Mouse (Mus musculus): ENCODE results near the gene 4921536K21Rik. TPM values are rescaled to one million over a fixed set of nuclear protein-coding genes. Genes with fewer than 3 reads are reported as not detected.

The 4921536K21Rik gene
- polyA plus RNA-seq, 1 experiment from 2014 or later: not detected

- Histone ChIP-seq H3K4me3 (ENCODE audit: control insufficient read depth in 1 of 2, insufficient read depth in 1 of 2, low read depth in 1 of 2, low read length in 2 of 2) (peak overlapping the region in 1 of 2 experiments; percentile 57; a peak in 1 of 4 replicates), H3K36me3 (ENCODE audit: control insufficient read depth, insufficient read depth, low read length) (peaks cover 18% of the 10 kb centered on the region), H3K9ac (ENCODE audit: low read length) (no peak overlapping the region), H3K9me3 (ENCODE audit: control insufficient read depth, low read length) (no peaks in the 10 kb centered on the region), H3K27me3 (ENCODE audit: control insufficient read depth, insufficient read depth, low read length) (no peaks in the 10 kb centered on the region), H3K27ac (replicated peaks in 1 of 2; ENCODE audit: control insufficient read depth in 1 of 2, insufficient read depth in 1 of 2, low read depth in 2 of 2, low read length in 2 of 2) (no peak overlapping the region), H3K4me1 (ENCODE audit: control insufficient read depth in 2 of 2, insufficient read depth in 2 of 2, low read length in 2 of 2) (peaks cover 4 to 10% of the 10 kb centered on the region in 2 experiments; a peak in 2 of 4 replicates), H3K4me2 (ENCODE audit: low read length) (peak overlapping the region; percentile 96)
- 78% methylated on average over 6 of the region's 6 CpGs for WGBS
- no peak for ATAC-seq (ENCODE audit: insufficient number of reproducible peaks, insufficient read depth, low FRiP score, low read depth)
Measured at GRCm38 (mm10) chr11:3893970-3894369, 928 bp downstream of the 4921536K21Rik start.

GRCm38 (mm10) chr11:3887331-3887730 lies 7.6 kb downstream of the 4921536K21Rik start:
- 61% methylated on average over 5 of the region's 5 CpGs for WGBS
- peak; percentile 55; the same call in 1 of the 2 replicates for ATAC-seq (ENCODE audit: insufficient number of reproducible peaks, insufficient read depth, low FRiP score, low read depth)
- Histone ChIP-seq H3K27ac (replicated peaks in 1 of 2; ENCODE audit: control insufficient read depth in 1 of 2, insufficient read depth in 1 of 2, low read depth in 2 of 2, low read length in 2 of 2) (no peak overlapping the region), H3K4me3 (ENCODE audit: control insufficient read depth in 1 of 2, insufficient read depth in 1 of 2, low read depth in 1 of 2, low read length in 2 of 2) (no peak overlapping the region), H3K27me3 (ENCODE audit: control insufficient read depth, insufficient read depth, low read length) (no peaks in the 10 kb centered on the region), H3K4me2 (ENCODE audit: low read length) (no peak overlapping the region), H3K36me3 (ENCODE audit: control insufficient read depth, insufficient read depth, low read length) (no peaks in the 10 kb centered on the region), H3K4me1 (ENCODE audit: control insufficient read depth in 2 of 2, insufficient read depth in 2 of 2, low read length in 2 of 2) (no peaks in the 10 kb centered on the region), H3K9me3 (ENCODE audit: control insufficient read depth, low read length) (no peaks in the 10 kb centered on the region), H3K9ac (ENCODE audit: low read length) (no peak overlapping the region)

- Histone ChIP-seq H3K27me3 (ENCODE audit: control insufficient read depth, insufficient read depth, low read length) (no peaks in the 10 kb centered on the region), H3K4me2 (ENCODE audit: low read length) (no peak overlapping the region), H3K9ac (ENCODE audit: low read length) (no peak overlapping the region), H3K27ac (replicated peaks in 1 of 2; ENCODE audit: control insufficient read depth in 1 of 2, insufficient read depth in 1 of 2, low read depth in 2 of 2, low read length in 2 of 2) (no peak overlapping the region), H3K4me3 (ENCODE audit: control insufficient read depth in 1 of 2, insufficient read depth in 1 of 2, low read depth in 1 of 2, low read length in 2 of 2) (no peak overlapping the region), H3K4me1 (ENCODE audit: control insufficient read depth in 2 of 2, insufficient read depth in 2 of 2, low read length in 2 of 2) (no peaks in the 10 kb centered on the region), H3K36me3 (ENCODE audit: control insufficient read depth, insufficient read depth, low read length) (no peaks in the 10 kb centered on the region), H3K9me3 (ENCODE audit: control insufficient read depth, low read length) (no peaks in the 10 kb centered on the region)
- no peak for ATAC-seq (ENCODE audit: insufficient number of reproducible peaks, insufficient read depth, low FRiP score, low read depth)
- WGBS: 84% methylated on average over 3 of the region's 3 CpGs
Measured at GRCm38 (mm10) chr11:3883711-3884110, 11.2 kb downstream of the 4921536K21Rik start.

GRCm38 (mm10) chr11:3879836-3880235 lies 15.1 kb downstream of the 4921536K21Rik start:
- Histone ChIP-seq H3K9me3 (ENCODE audit: control insufficient read depth, low read length) (no peaks in the 10 kb centered on the region), H3K36me3 (ENCODE audit: control insufficient read depth, insufficient read depth, low read length) (no peaks in the 10 kb centered on the region), H3K4me1 (ENCODE audit: control insufficient read depth in 2 of 2, insufficient read depth in 2 of 2, low read length in 2 of 2) (no peaks in the 10 kb centered on the region), H3K27ac (replicated peaks in 1 of 2; ENCODE audit: control insufficient read depth in 1 of 2, insufficient read depth in 1 of 2, low read depth in 2 of 2, low read length in 2 of 2) (no peak overlapping the region), H3K9ac (ENCODE audit: low read length) (no peak overlapping the region), H3K27me3 (ENCODE audit: control insufficient read depth, insufficient read depth, low read length) (no peaks in the 10 kb centered on the region), H3K4me3 (ENCODE audit: control insufficient read depth in 1 of 2, insufficient read depth in 1 of 2, low read depth in 1 of 2, low read length in 2 of 2) (no peak overlapping the region), H3K4me2 (ENCODE audit: low read length) (no peak overlapping the region)
- 38% methylated on average over 2 of the region's 2 CpGs for WGBS
- no peak for ATAC-seq (ENCODE audit: insufficient number of reproducible peaks, insufficient read depth, low FRiP score, low read depth)

- Histone ChIP-seq H3K27ac (replicated peaks in 1 of 2; ENCODE audit: control insufficient read depth in 1 of 2, insufficient read depth in 1 of 2, low read depth in 2 of 2, low read length in 2 of 2) (no peak overlapping the region), H3K4me1 (ENCODE audit: control insufficient read depth in 2 of 2, insufficient read depth in 2 of 2, low read length in 2 of 2) (no peaks in the 10 kb centered on the region), H3K27me3 (ENCODE audit: control insufficient read depth, insufficient read depth, low read length) (no peaks in the 10 kb centered on the region), H3K36me3 (ENCODE audit: control insufficient read depth, insufficient read depth, low read length) (no peaks in the 10 kb centered on the region), H3K4me2 (ENCODE audit: low read length) (no peak overlapping the region), H3K9ac (ENCODE audit: low read length) (no peak overlapping the region), H3K4me3 (ENCODE audit: control insufficient read depth in 1 of 2, insufficient read depth in 1 of 2, low read depth in 1 of 2, low read length in 2 of 2) (no peak overlapping the region), H3K9me3 (ENCODE audit: control insufficient read depth, low read length) (no peaks in the 10 kb centered on the region)
- 63% methylated on average over 7 of the region's 7 CpGs for WGBS
- no peak for ATAC-seq (ENCODE audit: insufficient number of reproducible peaks, insufficient read depth, low FRiP score, low read depth)
Measured at GRCm38 (mm10) chr11:3878660-3879059, 16.2 kb downstream of the 4921536K21Rik start.

- Histone ChIP-seq H3K36me3 (ENCODE audit: control insufficient read depth, insufficient read depth, low read length) (no peaks in the 10 kb centered on the region), H3K27ac (replicated peaks in 1 of 2; ENCODE audit: control insufficient read depth in 1 of 2, insufficient read depth in 1 of 2, low read depth in 2 of 2, low read length in 2 of 2) (no peak overlapping the region), H3K9me3 (ENCODE audit: control insufficient read depth, low read length) (no peaks in the 10 kb centered on the region), H3K4me2 (ENCODE audit: low read length) (no peak overlapping the region), H3K9ac (ENCODE audit: low read length) (no peak overlapping the region), H3K27me3 (ENCODE audit: control insufficient read depth, insufficient read depth, low read length) (no peaks in the 10 kb centered on the region), H3K4me3 (ENCODE audit: control insufficient read depth in 1 of 2, insufficient read depth in 1 of 2, low read depth in 1 of 2, low read length in 2 of 2) (no peak overlapping the region), H3K4me1 (ENCODE audit: control insufficient read depth in 2 of 2, insufficient read depth in 2 of 2, low read length in 2 of 2) (no peaks in the 10 kb centered on the region)
- 71% methylated on average over 6 of the region's 6 CpGs for WGBS
- no peak for ATAC-seq (ENCODE audit: insufficient number of reproducible peaks, insufficient read depth, low FRiP score, low read depth)
Measured at GRCm38 (mm10) chr11:3876419-3876818, 18.5 kb downstream of the 4921536K21Rik start.

GRCm38 (mm10) chr11:3864343-3864742 lies 30.6 kb downstream of the 4921536K21Rik start:
- H3K27ac ChIP-seq (replicated peaks in 1 of 2; ENCODE audit: control insufficient read depth in 1 of 2, insufficient read depth in 1 of 2, low read depth in 2 of 2, low read length in 2 of 2): no peak overlapping the region
- no peaks in the 10 kb centered on the region for H3K9me3 ChIP-seq (ENCODE audit: control insufficient read depth, low read length)
- H3K4me1 ChIP-seq (ENCODE audit: control insufficient read depth in 2 of 2, insufficient read depth in 2 of 2, low read length in 2 of 2): peaks cover 7 to 10% of the 10 kb centered on the region in 2 experiments; a peak in 3 of 4 replicates
- peak overlapping the region; percentile 90 for H3K4me2 ChIP-seq (ENCODE audit: low read length)
- peak overlapping the region in 1 of 2 experiments; percentile 49; a peak in 2 of 4 replicates for H3K4me3 ChIP-seq (ENCODE audit: control insufficient read depth in 1 of 2, insufficient read depth in 1 of 2, low read depth in 1 of 2, low read length in 2 of 2)
- H3K9ac ChIP-seq (ENCODE audit: low read length): no peak overlapping the region
- ATAC-seq (ENCODE audit: insufficient number of reproducible peaks, insufficient read depth, low FRiP score, low read depth): no peak
- H3K36me3 ChIP-seq (ENCODE audit: control insufficient read depth, insufficient read depth, low read length): no peaks in the 10 kb centered on the region
- WGBS: 47% methylated on average over 6 of the region's 6 CpGs
- H3K27me3 ChIP-seq (ENCODE audit: control insufficient read depth, insufficient read depth, low read length): peaks cover 26% of the 10 kb centered on the region

GRCm38 (mm10) chr11:3863454-3864112 lies 31.3 kb downstream of the 4921536K21Rik start, which contains the start of gene Osbp2:
Gene Osbp2, minus strand, starts transcription at chr11:3863903.
- Histone ChIP-seq H3K27ac (replicated peaks in 1 of 2; ENCODE audit: control insufficient read depth in 1 of 2, insufficient read depth in 1 of 2, low read depth in 2 of 2, low read length in 2 of 2) (no peak within 1 kb of the TSS), H3K4me3 (ENCODE audit: control insufficient read depth in 1 of 2, insufficient read depth in 1 of 2, low read depth in 1 of 2, low read length in 2 of 2) (peak within 1 kb of the TSS; percentile 49 to 55), H3K27me3 (ENCODE audit: control insufficient read depth, insufficient read depth, low read length) (peaks cover 26% of the 10 kb centered on the region), H3K4me1 (ENCODE audit: control insufficient read depth in 2 of 2, insufficient read depth in 2 of 2, low read length in 2 of 2) (peaks cover 7 to 10% of the 10 kb centered on the region in 2 experiments; a peak in 3 of 4 replicates), H3K9ac (ENCODE audit: low read length) (peak within 1 kb of the TSS; percentile 65), H3K4me2 (ENCODE audit: low read length) (peak within 1 kb of the TSS; percentile 90), H3K36me3 (ENCODE audit: control insufficient read depth, insufficient read depth, low read length) (no peaks in the 10 kb centered on the region), H3K9me3 (ENCODE audit: control insufficient read depth, low read length) (no peaks in the 10 kb centered on the region)
- 5% methylated on average over 53 of the region's 58 CpGs for WGBS
- peak; percentile 93 for ATAC-seq (ENCODE audit: insufficient number of reproducible peaks, insufficient read depth, low FRiP score, low read depth)

All from heart, embryonic 14.5 days (tissue).